Mouse (Mus musculus): Measurements from ENCODE around the gene Plin2. TPM values are rescaled to one million over a fixed set of nuclear protein-coding genes. Genes with fewer than 3 reads are reported as not detected.

Gene Plin2
- polyA plus RNA-seq, 1 experiment from 2014 or later = 76.3 TPM

DNA sequence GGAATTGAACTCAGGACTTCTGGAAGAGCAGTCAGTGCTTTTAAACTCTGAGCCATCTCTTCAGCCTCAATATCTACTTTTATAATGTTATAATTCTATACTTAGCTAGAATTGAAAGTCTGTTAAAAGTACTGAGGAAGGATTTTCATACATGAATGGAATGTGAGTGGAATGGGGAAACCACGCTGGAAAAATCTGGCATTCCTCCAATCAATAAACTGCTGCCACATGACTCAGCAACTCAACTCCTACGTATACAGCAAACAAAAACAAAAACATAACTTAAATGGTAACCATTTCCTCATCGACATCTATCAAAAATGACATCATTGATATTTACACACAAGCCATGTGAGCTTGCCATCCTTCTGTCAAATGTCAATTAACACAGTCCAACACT, 47.7 kb downstream of the Plin2 start:
- no peak overlapping the region for H3K4me2 ChIP-seq
- no peaks in the 10 kb centered on the region for H3K9me3 ChIP-seq
- no peak overlapping the region for H3K27ac ChIP-seq
- ATAC-seq (ENCODE audit: insufficient read depth, low FRiP score, low read depth) = no peak
- WGBS = 54% methylated on average over 3 of the region's 3 CpGs
- no peak overlapping the region for H3K9ac ChIP-seq
- H3K27me3 ChIP-seq (replicated peaks) = no peaks in the 10 kb centered on the region
- H3K36me3 ChIP-seq = no peaks in the 10 kb centered on the region
- H3K4me1 ChIP-seq = no peaks in the 10 kb centered on the region
- no peak overlapping the region for H3K4me3 ChIP-seq (replicated peaks)

DNA sequence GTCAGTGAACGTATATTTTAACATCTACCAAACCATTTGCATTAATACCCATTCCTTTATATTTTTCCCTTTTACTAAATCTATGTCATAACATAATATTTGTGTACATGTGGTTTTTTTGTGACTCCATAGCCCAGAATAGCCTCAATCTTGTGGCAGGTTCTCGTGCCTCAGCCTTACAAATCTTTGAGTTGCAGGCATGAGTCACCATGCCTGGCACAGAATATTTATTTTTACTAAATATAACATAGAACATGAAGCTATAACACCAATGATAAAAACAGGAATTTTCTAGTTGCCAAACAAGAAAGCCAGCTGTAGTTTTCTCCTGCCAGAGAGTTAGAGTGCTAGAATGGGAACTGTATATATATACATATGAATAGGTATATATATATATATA, 49.4 kb downstream of the Plin2 start:
- no peaks in the 10 kb centered on the region for H3K9me3 ChIP-seq
- H3K4me1 ChIP-seq = no peaks in the 10 kb centered on the region
- H3K4me3 ChIP-seq (replicated peaks) = no peak overlapping the region
- no peak overlapping the region for H3K9ac ChIP-seq
- WGBS = 64% methylated on average over 2 of the region's 2 CpGs
- no peak overlapping the region for H3K4me2 ChIP-seq
- no peak overlapping the region for H3K27ac ChIP-seq
- no peaks in the 10 kb centered on the region for H3K36me3 ChIP-seq
- H3K27me3 ChIP-seq (replicated peaks) = no peaks in the 10 kb centered on the region
- no peak for ATAC-seq (ENCODE audit: insufficient read depth, low FRiP score, low read depth)

DNA sequence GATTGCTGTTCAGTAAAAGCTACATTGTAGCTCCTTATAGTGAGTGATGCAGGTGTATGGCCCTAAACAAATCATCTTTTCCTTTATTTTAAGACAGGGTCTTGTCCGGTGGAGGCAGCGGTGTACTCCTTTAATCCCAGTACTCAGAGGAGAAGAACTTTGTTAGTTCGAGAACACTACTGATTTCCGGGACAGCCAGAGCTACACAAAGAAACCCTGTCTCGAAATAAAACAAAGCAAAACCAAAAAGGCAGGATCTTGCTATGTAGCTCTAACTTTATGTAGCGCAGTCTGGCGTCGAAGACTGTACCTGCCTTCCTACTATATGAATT, 57.6 kb downstream of the Plin2 start:
- Histone ChIP-seq H3K4me1 (peaks cover 4% of the 10 kb centered on the region; the same call in 1 of the 2 replicates), H3K27ac (0 out of 2 replicates have a peak overlapping the region, but pooled peaks have one; percentile 9), H3K27me3 (replicated peaks) (no peaks in the 10 kb centered on the region), H3K4me2 (peak overlapping the region; percentile 53), H3K9me3 (no peaks in the 10 kb centered on the region), H3K36me3 (no peaks in the 10 kb centered on the region), H3K9ac (peak overlapping the region; percentile 9; the same call in 1 of the 2 replicates), H3K4me3 (replicated peaks) (peak overlapping the region; percentile 90)
- WGBS = 34% methylated on average over 8 of the region's 8 CpGs
- ATAC-seq (ENCODE audit: insufficient read depth, low FRiP score, low read depth) = no peak

DNA sequence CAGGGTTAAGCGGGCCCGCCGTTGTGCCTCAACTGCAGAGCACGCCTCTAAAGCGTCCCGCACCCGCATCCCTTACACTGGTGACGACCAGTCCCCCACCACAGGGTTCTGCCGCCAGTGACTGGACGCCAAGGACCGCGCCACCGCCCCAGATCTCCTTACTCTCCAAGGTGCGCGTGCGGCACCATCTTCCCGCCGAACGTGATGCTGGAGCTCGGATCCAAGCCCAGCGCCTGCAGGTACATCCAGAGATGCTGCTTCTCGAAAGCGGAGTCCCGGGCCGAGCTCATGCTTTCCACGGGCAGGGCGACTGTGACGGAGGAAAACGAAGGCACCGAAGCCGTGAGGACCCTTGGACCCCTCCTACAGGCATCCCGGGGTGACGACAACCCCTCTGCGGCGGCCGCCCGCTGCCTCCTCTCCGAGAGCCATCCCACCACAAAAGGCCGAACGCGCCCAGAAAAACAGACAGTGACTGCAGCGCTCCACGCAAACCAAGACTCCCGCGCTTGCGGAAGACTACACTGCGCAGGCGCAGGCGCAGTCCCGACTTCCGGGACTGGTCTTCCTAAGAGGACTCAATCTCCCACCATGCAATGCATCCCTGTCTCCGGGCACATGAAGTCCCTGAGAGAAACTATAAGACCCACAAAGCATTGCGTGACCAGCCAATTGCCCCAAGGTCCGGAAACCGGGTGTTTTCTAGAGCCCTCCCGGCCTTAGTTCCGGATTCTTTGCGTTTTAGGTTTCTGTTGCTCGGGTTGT, 58.2 kb downstream of the Plin2 start, which contains the start of gene Haus6:
Gene Haus6 (minus strand): TSS at position 532 of the 765 bp plus-strand sequence.
- Histone ChIP-seq H3K27ac (peak within 1 kb of the TSS; percentile 78), H3K27me3 (replicated peaks) (no peaks in the 10 kb centered on the region), H3K4me3 (replicated peaks) (peak within 1 kb of the TSS; percentile 90), H3K4me1 (peaks cover 4% of the 10 kb centered on the region; the same call in 1 of the 2 replicates), H3K36me3 (no peaks in the 10 kb centered on the region), H3K4me2 (peak within 1 kb of the TSS; percentile 68), H3K9ac (peak within 1 kb of the TSS; percentile 81), H3K9me3 (no peaks in the 10 kb centered on the region)
- ATAC-seq (ENCODE audit: insufficient read depth, low FRiP score, low read depth) = peak; percentile 100
- WGBS = under 1% methylated on average over 59 of the region's 59 CpGs

Other genes with a start within 250 kb of the Plin2 start
- 0.15 TPM in 2 replicates for gene Saxo1, start 111.7 kb downstream of the Plin2 start, polyA plus RNA-seq (2015; fragmentation: Nextera tagmentation; extraction: Ambion mirVana)
- gene Rraga, start 94.4 kb downstream of the Plin2 start, polyA plus RNA-seq (2015; fragmentation: Nextera tagmentation; extraction: Ambion mirVana) = 73.3 and 78.0 TPM in 2 replicates
- gene Haus6, start 58.0 kb downstream of the Plin2 start, polyA plus RNA-seq (2015; fragmentation: Nextera tagmentation; extraction: Ambion mirVana) = 14.4 and 14.5 TPM in 2 replicates
- gene Dennd4c, start 78.5 kb upstream of the Plin2 start, polyA plus RNA-seq (2015; fragmentation: Nextera tagmentation; extraction: Ambion mirVana) = 7.6 and 9.3 TPM in 2 replicates
- gene Rps6, start 187.4 kb upstream of the Plin2 start, polyA plus RNA-seq (2015; fragmentation: Nextera tagmentation; extraction: Ambion mirVana) = 580 and 764 TPM in 2 replicates
- gene Acer2, start 204.3 kb upstream of the Plin2 start, polyA plus RNA-seq (2015; fragmentation: Nextera tagmentation; extraction: Ambion mirVana) = 24.6 and 24.7 TPM in 2 replicates